Mouse (Mus musculus) G1E (cell line): ENCODE data around the gene Gm9821. TPM values are rescaled to one million over a fixed set of nuclear protein-coding genes. Genes with fewer than 3 reads are reported as not detected.

ENCODE experiments used
- ATAC-seq: 2 replicates; pipeline ENCODE4 v1.8.0; 2016; ENCODE audit warnings: mild to moderate bottlenecking; ENCODE audit not compliant: insufficient number of reproducible peaks, poor library complexity, low FRiP score, severe bottlenecking; ENCODE audit errors: extremely low read depth
- DNase-seq: peaks from one replicate; pipeline ENCODE4 v3.0.0; 2012; ENCODE audit warnings: low spot score
- H3K27me3 ChIP-seq: 2 replicates; pipeline ENCODE4 v1.6.1; 2012; ENCODE audit warnings: mild to moderate bottlenecking, low read length, inconsistent platforms; ENCODE audit not compliant: insufficient read depth
- H3K36me3 ChIP-seq: replicated peaks from 2 replicates; pipeline ENCODE3; 2012; ENCODE audit warnings: mild to moderate bottlenecking, inconsistent platforms
- H3K4me1 ChIP-seq: 2 replicates; pipeline ENCODE4 v1.6.1; 2012; ENCODE audit warnings: low read depth, low read length, inconsistent platforms, mixed read lengths; ENCODE audit not compliant: insufficient read depth
- H3K4me3 ChIP-seq: 2 replicates; pipeline ENCODE4 v1.5.1; 2012; ENCODE audit warnings: low read depth, mild to moderate bottlenecking, inconsistent platforms, low read length, moderate library complexity, mixed read lengths
- H3K9me3 ChIP-seq: replicated peaks from 2 replicates; pipeline ENCODE4 v1.6.1; 2012; ENCODE audit warnings: inconsistent platforms
- CTCF ChIP-seq: IDR thresholded peaks from 2 replicates; pipeline ENCODE4 v1.5.1; 2012; ENCODE audit warnings: low read depth, low read length, inconsistent platforms, mixed read lengths
- GATA1 ChIP-seq: IDR thresholded peaks from 2 replicates; pipeline ENCODE4 v1.6.1; 2012; ENCODE audit warnings: borderline replicate concordance, low read length, inconsistent platforms, mixed read lengths
- GATA2 ChIP-seq: IDR thresholded peaks from 2 replicates; pipeline ENCODE4 v1.6.1; 2012; ENCODE audit warnings: low read depth, low read length, inconsistent platforms, borderline replicate concordance
- POLR2AphosphoS5 ChIP-seq: IDR thresholded peaks from 2 replicates; pipeline ENCODE4 v1.6.1; 2012; ENCODE audit warnings: low read depth, low read length, inconsistent platforms; ENCODE audit not compliant: insufficient replicate concordance
- TAL1 ChIP-seq: conservative IDR thresholded peaks from 2 replicates; pipeline ENCODE4 v1.6.1; 2012; ENCODE audit warnings: low read depth, low read length, inconsistent platforms, mixed read lengths
- polyA plus RNA-seq: library from polyadenylated mRNA; stranded (reverse); fragments of >175 nt; gene quantifications from 2 replicates; pipeline ENCODE4 v1.2.3, GENCODE M21; 2012
- total RNA-seq, 2 experiments: library from RNA; stranded (forward) in 1 of 2; stranded (reverse) in 1 of 2; fragments of 200-1000 nt in 1 of 2; fragments of >200 nt in 1 of 2; fragmentation: Nextera tagmentation in 1 of 2; gene quantifications; 2 replicates each; pipeline ENCODE4 v1.2.3; 2014 to 2017

Gene Gm9821
- total and polyA plus RNA-seq, 3 experiments: 0.10 to 1.6 TPM; not detected in 1

DNA sequence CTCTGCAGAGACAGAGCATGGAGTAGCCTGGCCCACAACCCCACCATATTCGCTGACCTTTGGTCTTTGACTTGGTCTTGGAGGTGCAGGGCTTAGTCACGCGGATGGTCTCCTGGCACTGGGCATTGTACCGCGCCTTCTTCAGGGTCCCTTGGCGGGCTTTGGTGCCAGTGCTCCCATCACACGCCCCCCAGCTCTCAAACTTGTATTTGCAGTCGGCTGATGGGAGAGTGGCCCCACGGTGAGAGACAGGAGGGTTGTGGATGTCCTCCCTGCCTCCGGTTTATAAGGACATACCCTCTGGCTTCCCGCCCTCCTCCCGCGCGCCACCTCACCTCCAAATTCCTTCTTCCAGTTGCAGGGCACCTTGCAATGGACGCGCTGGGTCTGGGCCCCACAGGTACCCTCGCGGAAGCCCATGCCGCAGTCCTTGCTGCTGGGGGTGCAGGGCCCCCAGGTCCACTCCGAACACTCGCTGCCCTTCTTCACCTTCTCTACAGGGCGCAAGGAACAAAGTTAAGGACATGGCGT lies 14.7 kb upstream of the Gm9821 start:
- peaks cover 77% of the 10 kb centered on the region for H3K4me1 ChIP-seq
- no peaks in the 10 kb centered on the region for H3K9me3 ChIP-seq
- TF ChIP-seq CTCF: no peak
- TF ChIP-seq TAL1: no peak
- TF ChIP-seq POLR2AphosphoS5: no peak
- no peak for TF ChIP-seq GATA2
- no peak for TF ChIP-seq GATA1
- ATAC-seq: no peak
- DNase-seq: no peak
- H3K27me3 ChIP-seq: peaks cover 32% of the 10 kb centered on the region; the same call in 1 of the 2 replicates
- peaks cover 53% of the 10 kb centered on the region for H3K36me3 ChIP-seq
- H3K4me3 ChIP-seq: no peak overlapping the region; the same call in 1 of the 2 replicates

DNA sequence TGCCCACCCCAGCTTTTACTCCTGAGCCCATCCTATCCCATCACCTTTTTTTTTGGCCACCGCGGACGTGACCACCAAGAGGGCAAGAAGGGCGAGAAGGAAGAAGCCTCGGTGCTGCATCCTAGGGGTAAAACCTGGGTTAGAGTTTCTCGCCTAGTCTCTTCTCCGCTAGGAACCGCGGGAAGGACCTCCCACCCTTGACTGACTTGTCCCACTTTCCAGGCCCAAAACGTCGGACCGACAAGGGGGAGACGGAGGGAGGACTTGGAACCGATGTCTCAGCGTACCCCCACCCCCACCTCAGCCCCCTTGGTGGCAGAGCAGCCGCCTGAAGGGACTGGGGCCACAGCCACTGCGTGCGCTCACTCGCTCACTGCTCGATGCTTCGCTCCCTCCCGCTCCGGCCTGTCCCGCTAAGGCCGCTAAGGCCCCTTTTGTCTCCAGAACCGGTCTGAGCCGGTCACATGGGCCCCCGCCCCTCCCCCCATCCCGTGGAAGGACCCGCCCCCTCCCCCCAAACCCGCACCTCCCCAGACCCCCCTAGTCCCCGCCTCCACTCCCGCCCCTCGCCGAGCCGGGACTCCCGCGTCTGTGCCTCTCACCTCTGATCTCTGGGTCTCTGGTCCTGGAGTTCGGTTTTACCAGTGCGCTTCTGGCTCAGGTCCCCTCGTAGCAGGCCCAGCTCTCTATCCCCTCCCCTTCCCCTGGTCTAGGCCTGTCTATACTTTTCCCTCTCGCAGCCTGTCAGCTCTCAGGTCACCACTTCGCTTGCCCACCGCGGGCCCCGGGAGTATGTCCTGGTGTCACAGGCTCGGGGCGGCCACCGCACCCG lies 14.0 kb upstream of the Gm9821 start:
- Histone ChIP-seq H3K9me3 (no peaks in the 10 kb centered on the region), H3K4me3 (peak overlapping the region; percentile 58; the same call in 1 of the 2 replicates), H3K27me3 (peaks cover 26% of the 10 kb centered on the region; the same call in 1 of the 2 replicates), H3K4me1 (peaks cover 84% of the 10 kb centered on the region), H3K36me3 (peaks cover 61% of the 10 kb centered on the region)
- DNase-seq (no peak), ATAC-seq (no peak)
- TF ChIP-seq TAL1: no peak
- TF ChIP-seq GATA1: no peak
- TF ChIP-seq POLR2AphosphoS5: no peak
- no peak for TF ChIP-seq CTCF
- no peak for TF ChIP-seq GATA2

- Histone ChIP-seq H3K4me1 (peaks cover 86% of the 10 kb centered on the region), H3K27me3 (peaks cover 22% of the 10 kb centered on the region; the same call in 1 of the 2 replicates), H3K4me3 (peak within 1 kb of the TSS; percentile 58; the same call in 1 of the 2 replicates), H3K9me3 (no peaks in the 10 kb centered on the region), H3K36me3 (peaks cover 68% of the 10 kb centered on the region)
- DNase-seq (peak; percentile 58), ATAC-seq (0 out of 2 replicates have a peak, but pooled peaks have one; percentile 16)
- TF ChIP-seq GATA2 (no peak), TAL1 (no peak), CTCF (no peak), POLR2AphosphoS5 (no peak), GATA1 (no peak)
Observed at GRCm38 (mm10) chr2:91932160-91932711, 13.3 kb upstream of the Gm9821 start, which contains the start of gene Mdk. Gene Mdk (minus strand): TSS chr2:91932297.

DNA sequence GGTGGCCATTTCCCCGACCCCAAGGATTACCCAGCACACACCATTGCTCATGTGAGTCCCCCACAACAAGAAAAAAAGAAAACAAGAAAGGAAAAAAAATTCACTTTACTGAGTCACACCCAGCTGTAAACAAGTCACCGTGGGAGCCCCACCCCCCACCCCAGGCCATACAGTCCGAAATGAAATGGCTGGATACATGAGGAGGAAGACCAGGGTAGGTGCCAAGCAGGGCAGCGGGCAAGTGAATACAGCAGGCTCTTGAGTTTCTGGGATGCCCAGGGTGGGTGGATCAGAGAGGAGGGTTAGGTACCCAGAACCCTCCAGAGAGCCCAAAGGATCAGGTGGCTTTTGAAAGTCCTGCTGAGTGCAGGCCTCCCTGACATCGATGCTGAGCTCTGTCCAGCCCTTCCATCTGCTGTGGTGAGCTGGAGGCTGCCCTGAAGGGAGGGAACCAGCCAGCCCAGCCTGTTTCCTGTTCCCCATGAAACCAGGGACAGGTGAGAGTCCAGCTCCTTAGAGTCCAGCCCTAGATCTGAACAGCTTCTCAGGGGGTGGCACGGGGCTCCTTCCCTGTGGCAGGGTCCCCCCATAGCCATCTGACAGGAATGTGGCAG lies 12.7 kb upstream of the Gm9821 start:
- Histone ChIP-seq H3K36me3 (peaks cover 74% of the 10 kb centered on the region), H3K27me3 (peaks cover 19% of the 10 kb centered on the region; the same call in 1 of the 2 replicates), H3K4me3 (peak overlapping the region; percentile 58; the same call in 1 of the 2 replicates), H3K9me3 (no peaks in the 10 kb centered on the region), H3K4me1 (peaks cover 86% of the 10 kb centered on the region)
- DNase-seq (no peak), ATAC-seq (no peak)
- TF ChIP-seq GATA1 (no peak), GATA2 (no peak)

- DNase-seq: no peak
- no peak for TF ChIP-seq TAL1
- no peak for TF ChIP-seq POLR2AphosphoS5
- TF ChIP-seq CTCF: no peak
- TF ChIP-seq GATA2: no peak
- TF ChIP-seq GATA1: no peak
- Histone ChIP-seq H3K36me3 (peaks cover 80% of the 10 kb centered on the region), H3K4me3 (peak overlapping the region; percentile 54; the same call in 1 of the 2 replicates), H3K9me3 (no peaks in the 10 kb centered on the region), H3K27me3 (peaks cover 13% of the 10 kb centered on the region; the same call in 1 of the 2 replicates), H3K4me1 (peaks cover 82% of the 10 kb centered on the region)
- no peak for ATAC-seq
Observed at GRCm38 (mm10) chr2:91933471-91933870, 12.0 kb upstream of the Gm9821 start.

GRCm38 (mm10) chr2:91934016-91934415 lies 11.5 kb upstream of the Gm9821 start:
- Histone ChIP-seq H3K9me3 (no peaks in the 10 kb centered on the region), H3K4me3 (peak overlapping the region; percentile 5; the same call in 1 of the 2 replicates), H3K27me3 (peaks cover 8% of the 10 kb centered on the region; the same call in 1 of the 2 replicates), H3K4me1 (peaks cover 84% of the 10 kb centered on the region), H3K36me3 (peaks cover 85% of the 10 kb centered on the region)
- no peak for TF ChIP-seq GATA2
- no peak for TF ChIP-seq GATA1
- no peak for TF ChIP-seq POLR2AphosphoS5
- TF ChIP-seq CTCF: no peak
- no peak for TF ChIP-seq TAL1
- ATAC-seq: no peak
- no peak for DNase-seq
